Mouse (Mus musculus): ENCODE measurements around the gene Tspan17.
"Not testable (repeated sequence)": the region's sequence is repeated elsewhere in the genome, so short reads cannot be mapped to it uniquely, and the experiment has no call there.

Gene Tspan17

GRCm38 (mm10) chr13:54760906-54761305, 28.3 kb upstream of the Tspan17 start:
- no peak for DNase-seq (ENCODE audit: low spot score in 2 of 2)

- peak in 1 of 2 experiments; percentile 63 for DNase-seq (ENCODE audit: low spot score in 2 of 2)
Measured at GRCm38 (mm10) chr13:54765281-54766191, 23.6 kb upstream of the Tspan17 start.

DNA sequence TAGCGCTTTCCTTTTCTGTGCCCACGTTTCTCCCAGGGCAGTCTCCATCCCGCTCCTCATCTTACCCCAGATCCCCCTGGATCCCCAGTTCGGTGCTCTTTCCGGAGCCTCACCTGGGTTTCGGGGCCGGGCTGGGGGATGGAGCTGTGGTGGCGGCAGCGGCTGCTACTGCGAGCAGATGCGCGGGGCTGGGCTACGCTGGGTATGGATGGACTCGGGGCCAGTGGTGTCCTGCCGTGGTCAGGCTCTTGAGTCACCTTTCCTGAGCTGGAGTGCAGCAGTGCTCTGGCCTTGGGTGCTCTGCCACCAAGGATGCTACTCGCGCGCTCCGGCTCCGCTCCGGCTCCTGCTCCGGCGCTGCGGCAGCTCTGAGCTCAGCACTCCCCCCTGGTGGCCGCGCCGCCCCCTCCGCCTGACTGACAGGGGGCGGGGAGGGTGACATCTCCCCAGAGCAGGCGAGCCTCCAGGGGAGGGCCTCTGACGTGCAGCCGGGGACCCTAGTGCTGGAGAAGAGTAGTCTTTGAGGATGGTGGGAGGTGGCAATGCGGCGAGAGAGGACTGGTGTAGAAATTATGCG, 22.9 kb upstream of the Tspan17 start, which contains the start of gene Sncb:
Gene Sncb (minus strand): TSS at position 404 of the 577 bp plus-strand sequence.
- peak; percentile 86 to 87 for DNase-seq (ENCODE audit: low spot score in 2 of 2)

DNA sequence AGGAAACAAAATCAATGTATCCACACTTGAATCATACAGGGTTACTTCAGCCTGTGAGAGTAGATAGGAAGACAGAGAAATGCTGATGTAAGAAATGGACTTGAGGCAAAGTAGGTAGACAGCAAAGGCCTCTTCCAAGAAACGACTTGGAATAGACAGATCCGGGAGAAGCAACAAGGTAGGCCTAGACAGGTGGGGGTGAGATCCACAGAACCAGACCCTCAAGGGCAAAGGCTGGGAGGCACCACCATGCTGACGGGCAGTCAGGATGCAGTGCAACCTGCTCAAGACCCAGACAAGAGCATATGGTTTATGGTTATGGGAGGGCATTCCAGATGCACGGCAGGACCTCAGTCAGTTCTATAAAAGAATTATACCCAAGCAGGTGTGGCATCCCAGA, 22.2 kb upstream of the Tspan17 start:
- DNase-seq (ENCODE audit: low spot score in 2 of 2), result no peak

DNA sequence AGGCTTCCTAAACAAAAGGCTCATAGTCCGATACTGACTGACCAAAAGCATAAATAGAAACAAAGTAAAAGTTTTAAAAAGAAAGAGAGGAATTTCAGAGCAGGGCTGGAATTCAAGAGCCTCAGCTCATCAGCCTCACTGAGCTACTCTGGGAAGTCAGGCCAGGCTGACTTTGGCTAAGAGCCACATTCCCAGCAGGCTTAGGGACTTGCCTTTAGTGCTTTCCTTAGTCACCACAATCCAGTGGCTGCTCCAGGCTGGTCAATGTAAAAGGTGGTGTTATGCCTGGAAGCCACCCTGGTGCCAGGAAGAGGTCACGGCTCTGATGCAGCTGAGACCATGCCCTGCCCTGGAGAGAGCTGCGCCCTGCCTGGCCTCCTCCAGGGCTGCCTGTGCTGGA, 8.6 kb upstream of the Tspan17 start:
- DNase-seq (ENCODE audit: low spot score in 2 of 2), result peak in 1 of 2 experiments; percentile 70

GRCm38 (mm10) chr13:54781086-54781485, 8.1 kb upstream of the Tspan17 start:
- DNase-seq (ENCODE audit: low spot score in 2 of 2), result peak in 1 of 2 experiments; percentile 58

- DNase-seq (ENCODE audit: low spot score in 2 of 2), result no peak
Measured at GRCm38 (mm10) chr13:54783235-54783634, 5.9 kb upstream of the Tspan17 start.

DNA sequence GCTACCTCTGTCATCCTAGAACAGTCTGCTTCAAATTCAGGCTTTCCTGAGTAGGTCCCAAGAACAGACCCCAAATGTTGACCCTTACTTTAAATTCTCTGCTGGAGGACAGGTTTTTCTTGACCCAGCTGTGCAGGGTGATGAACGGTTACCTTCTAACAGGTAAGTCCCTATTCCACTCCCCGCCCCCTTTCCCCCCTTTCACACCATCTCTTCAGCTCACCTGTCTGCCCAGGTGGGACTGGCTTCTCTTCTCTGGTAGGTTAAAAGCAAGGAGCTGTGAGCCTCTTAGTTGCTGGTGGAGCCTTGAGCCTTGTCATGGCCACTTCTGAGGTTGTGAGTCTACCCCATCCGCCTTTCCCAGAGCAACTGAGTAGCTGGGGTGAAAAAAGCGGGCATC, 5.5 kb upstream of the Tspan17 start, which contains the start of gene Eif4e1b:
Gene Eif4e1b (plus strand): TSS at position 301 of the 400 bp plus-strand sequence.
- no peak for DNase-seq (ENCODE audit: low spot score in 2 of 2)

GRCm38 (mm10) chr13:54787591-54787990, 1.6 kb upstream of the Tspan17 start:
- not testable (repeated sequence) for DNase-seq (ENCODE audit: low spot score in 2 of 2)

DNA sequence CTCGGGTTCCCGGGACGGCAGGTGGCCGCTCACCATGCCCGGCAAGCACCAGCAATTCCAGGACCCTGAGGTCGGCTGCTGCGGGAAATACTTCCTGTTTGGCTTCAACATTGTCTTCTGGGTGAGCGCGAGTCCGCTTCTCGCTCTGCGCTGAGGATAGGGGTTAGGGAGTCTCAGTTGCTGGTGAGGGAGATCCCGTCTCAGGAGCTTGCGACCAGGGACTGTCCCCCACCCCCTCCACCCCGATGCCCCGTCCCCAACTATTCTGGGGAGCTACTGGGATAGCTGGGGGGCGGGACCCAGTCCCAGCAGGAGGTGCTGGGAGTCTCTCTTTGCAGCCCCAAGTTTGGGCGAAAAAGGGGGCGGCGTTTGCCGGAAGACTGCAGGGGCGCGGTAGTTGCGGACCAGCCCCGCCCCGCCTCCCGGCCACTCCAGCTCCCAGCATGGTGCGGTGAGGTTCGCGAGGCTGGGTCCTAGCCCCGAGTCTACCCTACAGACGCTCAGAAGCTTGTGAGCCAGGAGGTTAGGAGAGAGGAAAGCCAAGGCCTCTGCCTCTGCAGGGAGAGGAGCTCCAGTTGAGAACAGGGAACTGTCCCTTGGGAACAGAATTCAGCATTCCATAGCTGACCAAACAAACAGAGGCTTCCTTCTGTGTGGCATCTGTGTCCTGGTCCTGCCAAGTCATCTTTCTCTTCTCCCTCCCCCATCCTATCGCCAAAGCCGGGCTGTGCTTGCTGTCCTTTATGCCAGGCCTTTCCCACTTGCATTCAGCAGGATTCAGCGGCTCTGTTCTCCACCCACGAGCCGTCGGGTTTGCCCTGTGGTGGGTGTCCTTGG, 602 bp downstream of the Tspan17 start:
- peak; percentile 50 to 55 for DNase-seq (ENCODE audit: low spot score in 2 of 2)

- DNase-seq (ENCODE audit: low spot score in 2 of 2), result no peak
Measured at GRCm38 (mm10) chr13:54792259-54793230, 3.4 kb downstream of the Tspan17 start.

DNA sequence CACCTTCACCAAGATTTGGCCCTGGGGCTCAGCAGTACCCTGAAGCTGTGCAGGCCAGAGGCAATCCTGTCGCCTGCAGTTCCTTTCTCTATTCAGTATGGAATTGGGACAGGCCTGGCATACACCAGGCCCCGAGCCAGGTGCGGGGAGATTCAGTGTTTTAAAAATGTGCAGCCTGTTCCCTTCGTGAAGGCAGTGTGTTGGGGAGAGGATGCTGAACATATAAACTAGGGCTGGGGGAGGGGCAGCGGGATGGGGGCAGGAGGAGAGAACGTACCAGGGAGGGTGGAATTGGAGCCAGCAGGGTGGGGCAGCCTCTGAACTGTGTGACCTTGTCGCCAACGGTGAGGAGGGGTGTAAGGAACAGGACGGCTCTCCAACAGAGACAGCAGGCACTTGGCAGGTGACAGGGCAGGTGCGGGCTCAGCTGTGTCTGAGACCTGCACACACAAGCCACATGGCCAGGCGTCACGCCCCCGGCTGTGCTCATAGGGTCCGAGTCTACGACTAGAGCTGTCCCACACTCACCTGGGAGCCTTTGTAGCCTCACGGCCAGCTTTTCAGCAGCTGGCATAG, 4.9 kb downstream of the Tspan17 start:
- peak in 1 of 2 experiments; percentile 35 for DNase-seq (ENCODE audit: low spot score in 2 of 2)

GRCm38 (mm10) chr13:54794843-54795242, 5.7 kb downstream of the Tspan17 start:
- no peak for DNase-seq (ENCODE audit: low spot score in 2 of 2)

- DNase-seq (ENCODE audit: low spot score in 2 of 2), result peak; percentile 51 to 75
Measured at GRCm38 (mm10) chr13:54797356-54797755, 8.2 kb downstream of the Tspan17 start.

GRCm38 (mm10) chr13:54797861-54798643, 8.9 kb downstream of the Tspan17 start:
- peak; percentile 63 for DNase-seq (ENCODE audit: low spot score in 2 of 2)

DNA sequence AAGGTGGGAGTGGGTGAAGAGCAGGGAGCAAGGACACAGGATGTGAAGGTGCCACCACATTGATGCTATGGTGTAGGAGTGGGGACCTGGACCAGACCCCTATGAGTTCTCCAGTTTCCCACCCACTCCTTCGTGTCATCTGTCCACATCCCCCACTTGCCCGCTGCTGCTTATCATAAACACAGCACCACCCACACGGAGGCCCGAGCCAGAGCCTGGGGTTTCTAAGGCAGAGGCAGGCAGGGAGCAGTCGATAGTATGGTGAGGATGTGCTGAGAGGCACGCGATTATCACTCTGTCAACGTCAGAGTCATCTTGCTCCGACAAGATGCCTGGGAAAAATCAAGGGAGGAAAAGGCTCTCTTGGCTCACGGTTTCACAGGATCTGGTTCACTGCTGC, 9.6 kb downstream of the Tspan17 start:
- DNase-seq (ENCODE audit: low spot score in 2 of 2), result peak; percentile 80 to 84

DNA sequence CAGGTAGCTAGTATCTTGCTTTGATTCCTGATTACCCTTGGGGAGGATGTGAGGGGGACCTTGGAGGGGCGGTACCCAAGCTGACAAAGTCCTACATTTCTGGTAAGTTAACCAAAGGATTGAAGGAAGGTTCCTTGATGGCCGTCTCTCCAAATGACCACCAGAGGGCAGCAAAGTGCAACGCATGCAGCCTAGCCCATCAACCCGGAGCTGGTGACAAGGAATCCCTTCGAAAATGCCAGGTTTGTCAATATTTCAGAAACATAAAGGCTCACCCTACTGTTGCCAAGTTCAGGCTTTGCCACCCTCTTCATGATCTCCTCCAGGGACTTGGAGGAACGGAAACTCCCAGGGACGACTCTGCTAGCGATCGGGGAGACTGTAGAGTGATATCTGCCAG, 10.5 kb downstream of the Tspan17 start:
- DNase-seq (ENCODE audit: low spot score in 2 of 2), result peak; percentile 87

DNA sequence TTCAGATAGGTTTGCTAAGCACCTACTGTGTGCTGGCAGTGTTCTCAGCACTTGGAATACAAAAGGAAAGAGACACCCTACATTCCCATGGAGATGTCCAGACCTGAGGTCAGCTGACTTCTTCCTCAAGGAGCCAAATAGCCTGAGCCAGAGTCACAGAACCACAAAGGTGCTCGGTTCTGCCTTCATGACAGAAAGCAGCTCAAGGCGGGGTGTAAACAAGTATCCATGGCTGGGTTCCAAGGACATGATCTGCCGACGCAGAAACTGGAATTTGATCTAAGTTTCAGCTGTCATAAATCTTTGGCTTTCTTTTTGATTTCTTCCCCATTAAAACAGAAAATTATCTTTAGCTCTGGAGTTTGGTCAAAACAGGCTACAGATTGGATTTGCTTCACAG, 11.0 kb downstream of the Tspan17 start:
- DNase-seq (ENCODE audit: low spot score in 2 of 2), result no peak

DNA sequence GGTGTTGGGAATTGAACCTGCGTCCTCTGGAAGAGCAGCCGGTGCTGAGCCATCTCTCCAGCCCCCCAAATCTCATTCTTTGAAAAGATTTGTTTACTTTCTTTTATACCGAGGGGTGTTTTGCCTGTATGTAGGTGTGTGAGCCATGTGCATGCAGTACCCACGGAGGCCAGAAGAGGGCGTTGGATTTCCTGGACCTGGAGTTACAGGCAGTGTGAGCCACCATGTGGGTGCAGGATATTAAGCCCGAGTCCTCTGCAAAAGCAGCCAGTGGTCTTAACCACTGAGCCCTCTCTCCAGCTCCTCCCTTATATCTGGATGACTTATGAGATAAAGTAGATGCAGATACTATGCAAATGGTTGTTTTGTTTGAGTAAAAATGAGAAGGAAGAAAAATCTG, 13.8 kb downstream of the Tspan17 start:
- no peak for DNase-seq (ENCODE audit: low spot score in 2 of 2)
